Mouse (Mus musculus) liver, embryonic 14.5 days (tissue): Measurements from ENCODE around the gene Gadd45g.

ENCODE experiments used
- CTCF ChIP-seq: IDR thresholded peaks from 2 replicates; pipeline ENCODE4 v1.5.1; 2016; ENCODE audit warnings: antibody characterized with exemption, low read depth, control low read depth
- EP300 ChIP-seq: IDR thresholded peaks from 2 replicates; pipeline ENCODE4 v1.6.1; 2016; ENCODE audit warnings: antibody characterized with exemption, low read depth

DNA sequence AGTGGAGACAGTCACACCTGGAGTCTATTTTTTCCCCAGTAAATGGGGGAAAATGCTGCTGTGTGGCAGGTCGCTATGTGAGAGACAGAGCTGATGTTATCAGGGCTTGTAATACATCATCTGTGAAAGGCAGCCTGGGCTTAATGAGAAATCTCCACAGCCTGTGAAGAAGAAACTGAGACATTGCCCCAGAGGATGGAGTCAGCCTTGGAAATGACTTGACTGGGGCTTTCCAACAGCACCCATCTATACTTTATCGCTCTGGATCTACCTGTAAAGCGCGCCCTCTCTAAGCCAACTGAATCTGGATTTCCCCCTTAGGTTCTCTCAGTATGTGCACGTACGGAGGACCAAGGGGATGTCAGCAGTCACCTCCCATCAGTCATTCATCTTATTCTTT is 31.8 kb upstream of the Gadd45g start:
- TF ChIP-seq CTCF (no peak), EP300 (no peak)
